Mouse (Mus musculus): ENCODE measurements around the gene Sapcd1. TPM values are rescaled to one million over a fixed set of nuclear protein-coding genes. Genes with fewer than 3 reads are reported as not detected.
A peak's percentile ranks its signal among the peaks of the same experiment; 100 is the strongest.

The Sapcd1 gene
- total and polyA plus RNA-seq, 3 experiments = 94.1 to 142 (median 105) TPM

DNA sequence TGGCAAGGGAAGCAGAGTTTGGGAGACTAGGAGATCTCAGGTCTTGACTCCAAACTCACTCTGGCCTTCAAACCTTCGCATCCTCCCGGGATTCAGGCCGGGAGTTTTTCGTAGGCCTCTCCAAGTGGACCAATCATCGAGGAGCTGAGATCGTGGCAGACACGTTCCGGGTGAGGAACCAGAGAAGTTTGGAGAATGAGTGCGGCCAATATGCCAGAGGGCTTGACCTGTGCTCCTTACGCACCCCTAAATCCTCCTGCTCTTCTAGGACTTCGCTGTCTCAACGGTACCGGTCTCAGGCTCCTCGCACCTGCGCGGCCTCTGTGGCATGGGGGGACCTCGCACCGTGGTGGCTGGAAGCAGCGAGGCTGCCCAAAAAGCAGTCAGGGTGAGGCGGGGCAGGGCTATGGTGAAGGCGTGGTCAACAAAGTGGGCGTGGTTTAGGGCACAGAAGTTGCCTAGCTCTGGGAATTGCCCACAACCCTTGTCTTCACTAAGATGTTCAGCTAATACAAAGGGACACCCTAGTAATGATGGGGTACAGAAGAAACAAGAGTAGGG, 33.0 kb upstream of the Sapcd1 start:
- no peak overlapping the region for H3K4me3 ChIP-seq (replicated peaks in 1 of 3; ENCODE audit: low read depth in 2 of 3, low read length in 2 of 3, poor library complexity in 1 of 3)
- H3K9me3 ChIP-seq (replicated peaks; ENCODE audit: low read length) = no peaks in the 10 kb centered on the region
- peaks cover 47 to 83% of the 10 kb centered on the region in 2 experiments for H3K36me3 ChIP-seq (replicated peaks in 1 of 2; ENCODE audit: control insufficient read depth in 1 of 2, insufficient read depth in 1 of 2, low read length in 1 of 2)
- in situ Hi-C loops (cut with MboI; ENCODE audit: low pct_ligation_motif_present, low pct_unique_long_range_greater_than_20kb, low sequenced_read_pairs) = no loop called here
- peak; percentile 14 for DNase-seq (ENCODE audit: extremely low read depth)
- TF ChIP-seq ZMIZ1 (IDR thresholded peaks at IDR 0.05; ENCODE audit: low read depth, low read length) (no peak), MXI1 (IDR thresholded peaks at IDR 0.05; ENCODE audit: low read depth, low read length) (no peak), EP300 (IDR thresholded peaks at IDR 0.05; ENCODE audit: low read length) (no peak), SIN3A (IDR thresholded peaks at IDR 0.05; ENCODE audit: low read length) (no peak), ELF1 (IDR thresholded peaks at IDR 0.05; ENCODE audit: low read depth, low read length) (no peak)
- H3K27me3 ChIP-seq (replicated peaks) = no peaks in the 10 kb centered on the region
- no peak overlapping the region for H3K9ac ChIP-seq (ENCODE audit: insufficient read depth, low read depth)
- dilution Hi-C loops (cut with MboI; ENCODE audit: extremely low pct_ligation_motif_present, extremely low pct_unique_long_range_greater_than_20kb, low sequenced_read_pairs) = no loop called here
- no peaks in the 10 kb centered on the region for H3K79me2 ChIP-seq (replicated peaks; ENCODE audit: control insufficient read depth, extremely low read depth, insufficient read depth, poor library complexity, severe bottlenecking)
- no peak overlapping the region for H3K27ac ChIP-seq (ENCODE audit: insufficient read depth, low read depth)
- peaks cover 2 to 4% of the 10 kb centered on the region in 2 experiments; a peak in 3 of 4 replicates for H3K4me1 ChIP-seq (ENCODE audit: control insufficient read depth in 1 of 2, insufficient read depth in 2 of 2)
- no peak overlapping the region for H3K4me2 ChIP-seq (ENCODE audit: insufficient read depth, low read depth, poor library complexity, severe bottlenecking)

DNA sequence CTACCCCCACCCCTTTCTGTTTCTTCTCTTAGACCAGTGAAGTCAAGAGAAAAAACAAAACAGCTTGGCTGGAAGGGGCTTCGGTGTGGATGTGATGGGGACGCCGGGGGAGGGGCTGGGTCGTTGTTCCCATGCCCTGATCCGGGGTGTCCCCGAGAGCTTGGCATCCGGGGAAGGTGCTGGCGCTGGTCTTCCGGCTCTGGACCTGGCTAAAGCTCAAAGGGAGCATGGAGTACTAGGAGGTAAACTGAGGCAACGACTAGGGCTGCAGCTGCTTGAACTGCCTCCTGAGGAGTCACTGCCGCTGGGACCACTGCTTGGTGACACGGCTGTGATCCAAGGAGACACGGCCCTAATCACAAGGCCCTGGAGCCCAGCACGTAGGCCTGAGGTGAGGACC, 32.3 kb upstream of the Sapcd1 start:
- no peak overlapping the region for H3K4me2 ChIP-seq (ENCODE audit: insufficient read depth, low read depth, poor library complexity, severe bottlenecking)
- no peaks in the 10 kb centered on the region for H3K27me3 ChIP-seq (replicated peaks)
- dilution Hi-C loops (cut with MboI; ENCODE audit: extremely low pct_ligation_motif_present, extremely low pct_unique_long_range_greater_than_20kb, low sequenced_read_pairs) = no loop called here
- no peak overlapping the region for H3K27ac ChIP-seq (ENCODE audit: insufficient read depth, low read depth)
- peaks cover 2 to 7% of the 10 kb centered on the region in 2 experiments; a peak in 3 of 4 replicates for H3K4me1 ChIP-seq (ENCODE audit: control insufficient read depth in 1 of 2, insufficient read depth in 2 of 2)
- in situ Hi-C loops (cut with MboI; ENCODE audit: low pct_ligation_motif_present, low pct_unique_long_range_greater_than_20kb, low sequenced_read_pairs) = no loop called here
- TF ChIP-seq KAT2A (IDR thresholded peaks at IDR 0.05; ENCODE audit: insufficient replicate concordance, low read length) (no peak), BHLHE40 (IDR thresholded peaks at IDR 0.05; ENCODE audit: low read depth, low read length) (no peak), USF1 (IDR thresholded peaks at IDR 0.05; ENCODE audit: low read depth, low read length) (no peak)
- no peaks in the 10 kb centered on the region for H3K9me3 ChIP-seq (replicated peaks; ENCODE audit: low read length)
- H3K4me3 ChIP-seq (replicated peaks in 1 of 3; ENCODE audit: low read depth in 2 of 3, low read length in 2 of 3, poor library complexity in 1 of 3) = no peak overlapping the region
- DNase-seq (ENCODE audit: extremely low read depth) = no peak
- H3K36me3 ChIP-seq (replicated peaks in 1 of 2; ENCODE audit: control insufficient read depth in 1 of 2, insufficient read depth in 1 of 2, low read length in 1 of 2) = peaks cover 52 to 84% of the 10 kb centered on the region in 2 experiments
- no peak overlapping the region for H3K9ac ChIP-seq (ENCODE audit: insufficient read depth, low read depth)
- H3K79me2 ChIP-seq (replicated peaks; ENCODE audit: control insufficient read depth, extremely low read depth, insufficient read depth, poor library complexity, severe bottlenecking) = no peaks in the 10 kb centered on the region

DNA sequence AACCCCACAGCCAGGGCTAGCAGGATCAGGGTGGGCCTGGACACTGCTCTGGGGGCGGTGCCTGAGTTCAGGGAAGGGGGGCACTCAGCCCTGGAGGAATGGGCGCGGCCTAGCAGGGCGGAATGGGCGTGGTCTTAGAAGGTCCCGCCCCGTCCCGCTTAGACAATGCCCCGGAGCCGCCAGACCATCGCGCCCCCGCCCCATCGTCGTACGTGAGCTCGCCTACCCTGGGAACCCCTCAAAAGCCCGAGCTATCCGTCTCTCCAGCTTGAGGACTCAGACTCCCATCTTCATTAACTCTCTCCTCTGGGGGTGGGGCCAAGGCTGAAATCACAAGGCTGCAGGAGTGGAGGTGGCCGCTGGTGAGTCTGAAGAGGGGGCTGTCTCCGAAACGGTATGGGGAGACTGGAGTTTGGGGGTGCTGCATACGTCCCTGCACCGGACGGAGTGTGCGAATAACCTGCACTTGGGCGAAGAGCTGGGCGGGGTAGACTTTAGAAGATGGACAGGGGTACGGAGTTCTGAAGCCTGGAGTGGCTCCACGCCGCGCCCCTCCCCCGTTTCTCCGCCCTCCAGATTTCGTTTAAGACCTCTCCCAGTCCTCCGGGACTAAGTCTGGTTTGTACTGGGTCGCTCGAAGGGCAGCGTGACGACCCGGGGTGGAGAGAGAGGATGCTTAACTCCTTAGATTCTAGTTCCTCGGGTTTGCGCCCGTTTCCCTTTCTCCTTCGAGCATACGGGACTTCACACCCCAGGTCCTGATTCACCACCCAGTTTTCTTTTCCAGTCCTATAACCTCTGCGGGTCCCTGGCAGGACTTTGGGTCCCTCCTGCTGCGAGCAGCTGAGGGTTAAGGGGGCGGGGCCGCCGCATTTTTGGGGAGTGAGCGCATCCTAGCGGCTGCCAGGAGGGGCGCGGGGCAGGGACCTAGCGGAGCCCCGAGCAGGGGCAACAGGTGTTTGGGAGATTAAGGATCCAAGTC, 31.4 kb upstream of the Sapcd1 start, which contains the start of gene Ddah2:
Gene Ddah2 (plus strand): TSS at position 125 of the 982 bp plus-strand sequence.
- H3K4me3 ChIP-seq (replicated peaks in 1 of 3; ENCODE audit: low read depth in 2 of 3, low read length in 2 of 3, poor library complexity in 1 of 3) = no peak within 1 kb of the TSS
- H3K27ac ChIP-seq (ENCODE audit: insufficient read depth, low read depth) = no peak within 1 kb of the TSS
- in situ Hi-C loops (cut with MboI; ENCODE audit: low pct_ligation_motif_present, low pct_unique_long_range_greater_than_20kb, low sequenced_read_pairs) (no loop called here), dilution Hi-C loops (cut with MboI; ENCODE audit: extremely low pct_ligation_motif_present, extremely low pct_unique_long_range_greater_than_20kb, low sequenced_read_pairs) (no loop called here)
- H3K4me2 ChIP-seq (ENCODE audit: insufficient read depth, low read depth, poor library complexity, severe bottlenecking) = no peak within 1 kb of the TSS
- peak; percentile 57 for DNase-seq (ENCODE audit: extremely low read depth)
- 0 out of 2 replicates have a peak, but pooled peaks cover 2% of the 10 kb centered on the region for H3K79me2 ChIP-seq (replicated peaks; ENCODE audit: control insufficient read depth, extremely low read depth, insufficient read depth, poor library complexity, severe bottlenecking)
- H3K9ac ChIP-seq (ENCODE audit: insufficient read depth, low read depth) = no peak within 1 kb of the TSS
- peaks cover 2 to 7% of the 10 kb centered on the region in 2 experiments; a peak in 3 of 4 replicates for H3K4me1 ChIP-seq (ENCODE audit: control insufficient read depth in 1 of 2, insufficient read depth in 2 of 2)
- H3K9me3 ChIP-seq (replicated peaks; ENCODE audit: low read length) = peaks cover 2% of the 10 kb centered on the region
- TF ChIP-seq ZC3H11A (IDR thresholded peaks at IDR 0.05; ENCODE audit: low read depth, low read length) (no peak; the same call in 1 of the 2 replicates), CTCF (conservative IDR thresholded peaks at IDR 0.05 in 1 of 2, IDR thresholded peaks at IDR 0.05 in 1 of 2; ENCODE audit: low read depth in 2 of 2, low read length in 2 of 2) (peak in 1 of 2 experiments; percentile 65; a peak in 2 of 4 replicates), RAD21 (IDR thresholded peaks at IDR 0.05; ENCODE audit: low read depth, low read length) (peak; percentile 62), CHD2 (IDR thresholded peaks at IDR 0.05; ENCODE audit: low read length) (no peak), MAZ (IDR thresholded peaks at IDR 0.05; ENCODE audit: low read depth, low read length) (0 out of 2 replicates have a peak, but pooled peaks have one; percentile 28), ZNF384 (IDR thresholded peaks at IDR 0.05; ENCODE audit: low read depth, low read length) (no peak), IRF4 (IDR thresholded peaks at IDR 0.05; ENCODE audit: low read depth, low read length) (no peak), SMC3 (IDR thresholded peaks at IDR 0.05; ENCODE audit: low read depth, low read length) (peak; percentile 70), MAX (IDR thresholded peaks at IDR 0.05; ENCODE audit: low read length) (no peak), POLR2A (IDR thresholded peaks at IDR 0.05; ENCODE audit: low read depth, low read length) (no peak; the same call in 1 of the 2 replicates), SIN3A (IDR thresholded peaks at IDR 0.05; ENCODE audit: low read length) (no peak), ELF1 (IDR thresholded peaks at IDR 0.05; ENCODE audit: low read depth, low read length) (no peak), GABPA (IDR thresholded peaks at IDR 0.05; ENCODE audit: insufficient replicate concordance, low read depth, low read length) (no peak), JUN (IDR thresholded peaks at IDR 0.05; ENCODE audit: insufficient read depth, low read depth, low read length) (no peak)
- peaks cover 58 to 87% of the 10 kb centered on the region in 2 experiments for H3K36me3 ChIP-seq (replicated peaks in 1 of 2; ENCODE audit: control insufficient read depth in 1 of 2, insufficient read depth in 1 of 2, low read length in 1 of 2)
- no peaks in the 10 kb centered on the region for H3K27me3 ChIP-seq (replicated peaks)
